Mouse (Mus musculus) gastrocnemius, postnatal 25 days (tissue): Measurements from ENCODE around the gene Gp1ba. TPM values are rescaled to one million over a fixed set of nuclear protein-coding genes. Genes with fewer than 3 reads are reported as not detected.

Experiments used
- DNase-seq: peaks from one replicate; pipeline ENCODE4 v3.0.0; 2022
- total RNA-seq, 2 experiments: library from RNA; stranded (reverse); gene quantifications; 1 replicate in 1 of 2; 2 replicates in 1 of 2; pipeline ENCODE4 v1.2.3; 2021

The Gp1ba gene
- total RNA-seq, 2 experiments from 2014 or later, result not detected

- no peak for DNase-seq
Measured at GRCm38 (mm10) chr11:70670483-70670882, 31.6 kb downstream of the Gp1ba start.

GRCm38 (mm10) chr11:70671333-70672047 is 32.6 kb downstream of the Gp1ba start:
- DNase-seq, result no peak

GRCm38 (mm10) chr11:70674014-70674413 is 35.1 kb downstream of the Gp1ba start:
- no peak for DNase-seq

- no peak for DNase-seq
Measured at GRCm38 (mm10) chr11:70674501-70674900, 35.6 kb downstream of the Gp1ba start.

GRCm38 (mm10) chr11:70678092-70678491 is 39.2 kb downstream of the Gp1ba start:
- DNase-seq, result no peak

GRCm38 (mm10) chr11:70678576-70678975 is 39.7 kb downstream of the Gp1ba start:
- DNase-seq, result no peak

- DNase-seq, result no peak
Measured at GRCm38 (mm10) chr11:70679361-70679760, 40.4 kb downstream of the Gp1ba start.

GRCm38 (mm10) chr11:70679894-70680293 is 41.0 kb downstream of the Gp1ba start:
- no peak for DNase-seq

GRCm38 (mm10) chr11:70681170-70681569 is 42.2 kb downstream of the Gp1ba start:
- DNase-seq, result no peak

GRCm38 (mm10) chr11:70681897-70682581 is 43.1 kb downstream of the Gp1ba start:
- no peak for DNase-seq

- DNase-seq, result no peak
Measured at GRCm38 (mm10) chr11:70683640-70684039, 44.7 kb downstream of the Gp1ba start.

GRCm38 (mm10) chr11:70686901-70687566 is 48.1 kb downstream of the Gp1ba start:
- DNase-seq, result no peak

GRCm38 (mm10) chr11:70687601-70688199 is 48.8 kb downstream of the Gp1ba start, which contains the start of gene Camta2:
Camta2 (minus strand) TSS chr11:70688105.
- peak; percentile 90 for DNase-seq

- no peak for DNase-seq
Measured at GRCm38 (mm10) chr11:70688372-70688771, 49.5 kb downstream of the Gp1ba start.

- DNase-seq, result no peak
Measured at GRCm38 (mm10) chr11:70689578-70689977, 50.7 kb downstream of the Gp1ba start.

Other genes with a start within 250 kb of the Gp1ba start
- gene Pelp1, start 229.1 kb upstream of the Gp1ba start, total RNA-seq, result 10 to 100 TPM; 15.5 to 18.5 TPM
- 1 to 10 TPM; 7.5 to 9.0 TPM for gene Arrb2, start 206.5 kb upstream of the Gp1ba start, total RNA-seq
- 1 to 10 TPM; 5.6 to 6.2 TPM for gene Med11, start 187.2 kb upstream of the Gp1ba start, total RNA-seq
- under 1 TPM; 0.38 to 0.97 TPM for gene Zmynd15, start 179.7 kb upstream of the Gp1ba start, total RNA-seq
- 1 to 10 TPM; 1.3 to 2.0 TPM for gene Cxcl16, start 179.1 kb upstream of the Gp1ba start, total RNA-seq
- not detected for gene Tm4sf5, start 133.9 kb upstream of the Gp1ba start, total RNA-seq
- gene Vmo1, start 124.5 kb upstream of the Gp1ba start, total RNA-seq, result not detected
- not detected for gene Gltpd2, start 119.9 kb upstream of the Gp1ba start, total RNA-seq
- gene Psmb6, start 113.8 kb upstream of the Gp1ba start, total RNA-seq, result 100 to 1,000 TPM; 242 to 248 TPM
- not detected for gene Gm40193, start 106.2 kb upstream of the Gp1ba start, total RNA-seq
- 10 to 100 TPM; 17.4 to 17.7 TPM for gene Pld2, start 99.1 kb upstream of the Gp1ba start, total RNA-seq
- 10 to 100 TPM; 26.3 to 27.2 TPM for gene Mink1, start 76.2 kb upstream of the Gp1ba start, total RNA-seq
- gene 4930544D05Rik, start 23.3 kb upstream of the Gp1ba start, total RNA-seq, result not detected
- gene Chrne, start 19.9 kb upstream of the Gp1ba start, total RNA-seq, result 10 to 100 TPM; 22.6 to 24.7 TPM
- gene Rnf167, start 8.1 kb downstream of the Gp1ba start, total RNA-seq, result 10 to 100 TPM; 29.5 to 32.6 TPM
- gene Slc25a11, start 8.4 kb downstream of the Gp1ba start, total RNA-seq, result 100 to 1,000 TPM; 307 to 310 TPM
- gene Pfn1, start 15.5 kb downstream of the Gp1ba start, total RNA-seq, result 100 to 1,000 TPM; 284 to 293 TPM
- 1,000 to 10,000 TPM; 7,828 to 7,878 TPM for gene Eno3, start 18.1 kb downstream of the Gp1ba start, total RNA-seq
- gene Spag7, start 30.3 kb downstream of the Gp1ba start, total RNA-seq, result 10 to 100 TPM; 81.6 to 82.3 TPM
- gene Camta2, start 49.0 kb downstream of the Gp1ba start, total RNA-seq, result 10 to 100 TPM; 36.9 to 37.3 TPM
- gene Inca1, start 61.0 kb downstream of the Gp1ba start, total RNA-seq, result 1 to 10 TPM; 5.6 to 9.0 TPM
- 100 to 1,000 TPM; 388 to 467 TPM for gene Kif1c, start 61.4 kb downstream of the Gp1ba start, total RNA-seq
- gene Zfp3, start 125.1 kb downstream of the Gp1ba start, total RNA-seq, result 1 to 10 TPM; 8.8 to 9.6 TPM
- not detected for gene Scimp, start 173.5 kb downstream of the Gp1ba start, total RNA-seq
- 10 to 100 TPM; 28.4 to 29.2 TPM for gene Rabep1, start 205.7 kb downstream of the Gp1ba start, total RNA-seq